Mouse (Mus musculus) ES-Bruce4 (cell line): Measurements from ENCODE around the gene Ank2.

Experiments used
- CTCF ChIP-seq: IDR thresholded peaks from one replicate; pipeline ENCODE4 v1.8.1; 2011; ENCODE audit warnings: low read depth, low read length
- EP300 ChIP-seq: IDR thresholded peaks from 2 replicates; pipeline ENCODE4 v1.6.1; 2011; ENCODE audit warnings: low read depth, low read length; ENCODE audit not compliant: insufficient read depth

GRCm38 (mm10) chr3:127543976-127544375, 44.8 kb upstream of the Ank2 start:
- TF ChIP-seq EP300 (no peak), CTCF (no peak)
